Mouse (Mus musculus) intestine, embryonic 16.5 days (tissue): ENCODE results near the gene Dcaf1. TPM values are rescaled to one million over a fixed set of nuclear protein-coding genes. Genes with fewer than 3 reads are reported as not detected.

Experiments used
- ATAC-seq: fragments of 200-750 bp; cut with Nextera tagmentation; 2 replicates; pipeline ENCODE4 v1.8.0; 2017; ENCODE audit warnings: moderate TSS enrichment, moderate library complexity
- H3K27ac ChIP-seq: fragments of 300-500 bp; sonication (generic); 2 replicates; pipeline ENCODE4 v1.5.1; 2014; ENCODE audit warnings: mild to moderate bottlenecking, low read length
- H3K27me3 ChIP-seq: fragments of 300-500 bp; sonication (generic); replicated peaks from 2 replicates; pipeline ENCODE4 v1.6.1; 2014; ENCODE audit warnings: low read length, control low read depth, mixed read lengths; ENCODE audit not compliant: control insufficient read depth, insufficient read depth
- H3K36me3 ChIP-seq: fragments of 300-500 bp; sonication (generic); 2 replicates; pipeline ENCODE4 v1.6.1; 2014; ENCODE audit warnings: low read length, control low read depth; ENCODE audit not compliant: control insufficient read depth, insufficient read depth
- H3K4me1 ChIP-seq: fragments of 300-500 bp; sonication (generic); 2 replicates; pipeline ENCODE4 v1.6.1; 2014; ENCODE audit warnings: low read length, control low read depth, mixed read lengths; ENCODE audit not compliant: control insufficient read depth, insufficient read depth
- H3K4me2 ChIP-seq: fragments of 300-500 bp; sonication (generic); 2 replicates; pipeline ENCODE4 v1.6.1; 2014; ENCODE audit warnings: low read depth, low read length, control low read depth
- H3K4me3 ChIP-seq: fragments of 300-500 bp; sonication (generic); 2 replicates; pipeline ENCODE4 v1.5.1; 2014; ENCODE audit warnings: mild to moderate bottlenecking, low read length
- H3K9ac ChIP-seq: fragments of 300-500 bp; sonication (generic); 2 replicates; pipeline ENCODE4 v1.6.1; 2014; ENCODE audit warnings: low read depth, low read length
- H3K9me3 ChIP-seq: fragments of 300-500 bp; sonication (generic); 2 replicates; pipeline ENCODE4 v1.6.1; 2016; ENCODE audit warnings: low read length, control low read depth; ENCODE audit not compliant: control insufficient read depth
- WGBS: fragments of 180-500 bp; shearing (Covaris S2); extraction: QIAGEN DNeasy Blood & Tissue Kit; methylation state at CpG from one replicate; pipeline ENCODE4 v1.1.7; 2014; 5-methylcytosine and 5-hydroxymethylcytosine counted together
- polyA plus RNA-seq: library from polyadenylated mRNA; unstranded; fragments of >200 nt; fragmentation: Nextera tagmentation; extraction: Ambion mirVana; gene quantifications from 2 replicates; pipeline ENCODE4 v1.2.1, GENCODE M21; 2015

The Dcaf1 gene
- 17.0 and 18.2 TPM in 2 replicates for polyA plus RNA-seq

DNA sequence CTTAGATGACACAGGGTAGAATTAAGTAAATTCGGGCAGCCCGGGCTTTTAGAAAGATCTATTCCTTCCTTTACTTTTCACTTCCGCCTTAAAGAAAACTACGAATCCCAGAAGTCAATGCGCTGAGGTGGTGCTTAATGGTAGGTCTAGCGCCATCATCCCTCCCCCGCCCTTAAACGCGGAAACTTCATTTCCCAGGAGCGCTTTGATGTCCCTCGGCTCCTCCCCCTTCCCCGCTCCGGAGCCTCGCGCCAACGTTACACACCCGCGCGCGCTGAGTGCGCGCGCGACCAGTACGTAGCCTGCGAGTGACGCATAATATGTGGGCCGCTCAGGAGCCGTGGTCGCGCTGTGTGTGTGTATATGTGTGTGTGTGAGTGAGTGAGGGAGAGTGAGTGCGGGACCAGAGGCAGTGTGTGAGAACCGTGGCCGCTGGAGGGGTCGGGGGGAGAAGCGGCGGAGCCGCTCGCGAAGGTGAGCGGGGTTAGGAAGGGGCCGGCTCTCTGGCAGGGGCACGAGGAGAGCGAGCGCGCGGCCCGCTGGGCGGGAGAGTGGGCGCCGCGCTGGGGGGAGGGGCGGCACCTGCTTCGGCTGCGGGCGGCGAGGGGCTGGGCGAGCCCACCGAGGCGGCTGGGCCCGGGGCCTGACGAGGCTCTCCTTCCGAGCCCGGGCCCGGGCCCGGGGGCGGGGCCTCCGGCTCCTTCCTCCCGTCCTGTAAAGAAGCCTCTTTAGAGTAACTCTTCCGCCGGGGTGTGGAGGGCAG lies at the start of gene Dcaf1:
Dcaf1 (plus strand) TSS at position 257 of the 763 bp plus-strand sequence.
- Histone ChIP-seq H3K9ac (peak within 1 kb of the TSS; percentile 92), H3K27me3 (no peaks in the 10 kb centered on the region), H3K4me3 (peak within 1 kb of the TSS; percentile 96), H3K36me3 (no peaks in the 10 kb centered on the region), H3K4me2 (peak within 1 kb of the TSS; percentile 54), H3K27ac (peak within 1 kb of the TSS; percentile 94), H3K4me1 (no peaks in the 10 kb centered on the region), H3K9me3 (no peaks in the 10 kb centered on the region)
- peak; percentile 97 for ATAC-seq
- under 1% methylated on average over 58 of the region's 71 CpGs for WGBS

- Histone ChIP-seq H3K27me3 (no peaks in the 10 kb centered on the region), H3K4me1 (peaks cover 4% of the 10 kb centered on the region; the same call in 1 of the 2 replicates), H3K9ac (no peak overlapping the region), H3K36me3 (no peaks in the 10 kb centered on the region), H3K9me3 (no peaks in the 10 kb centered on the region), H3K4me3 (no peak overlapping the region), H3K4me2 (no peak overlapping the region), H3K27ac (no peak overlapping the region)
- WGBS, result 91% methylated on average over 1 of the region's 1 CpGs
- no peak for ATAC-seq
Measured at GRCm38 (mm10) chr9:106776116-106776515, 45.6 kb upstream of the Dcaf1 start.

- Histone ChIP-seq H3K4me2 (no peak overlapping the region), H3K9ac (no peak overlapping the region), H3K4me1 (no peaks in the 10 kb centered on the region), H3K27me3 (no peaks in the 10 kb centered on the region), H3K27ac (no peak overlapping the region), H3K4me3 (no peak overlapping the region), H3K36me3 (no peaks in the 10 kb centered on the region), H3K9me3 (no peaks in the 10 kb centered on the region)
- WGBS, result 82% methylated on average over 3 of the region's 3 CpGs
- no peak for ATAC-seq
Measured at GRCm38 (mm10) chr9:106777423-106777822, 44.3 kb upstream of the Dcaf1 start.

- Histone ChIP-seq H3K4me2 (no peak overlapping the region), H3K4me1 (no peaks in the 10 kb centered on the region), H3K9ac (no peak overlapping the region), H3K9me3 (no peaks in the 10 kb centered on the region), H3K27me3 (no peaks in the 10 kb centered on the region), H3K36me3 (no peaks in the 10 kb centered on the region), H3K4me3 (no peak overlapping the region), H3K27ac (no peak overlapping the region)
- WGBS, result 82% methylated on average over 4 of the region's 4 CpGs
- no peak for ATAC-seq
Measured at GRCm38 (mm10) chr9:106778319-106778718, 43.4 kb upstream of the Dcaf1 start.

DNA sequence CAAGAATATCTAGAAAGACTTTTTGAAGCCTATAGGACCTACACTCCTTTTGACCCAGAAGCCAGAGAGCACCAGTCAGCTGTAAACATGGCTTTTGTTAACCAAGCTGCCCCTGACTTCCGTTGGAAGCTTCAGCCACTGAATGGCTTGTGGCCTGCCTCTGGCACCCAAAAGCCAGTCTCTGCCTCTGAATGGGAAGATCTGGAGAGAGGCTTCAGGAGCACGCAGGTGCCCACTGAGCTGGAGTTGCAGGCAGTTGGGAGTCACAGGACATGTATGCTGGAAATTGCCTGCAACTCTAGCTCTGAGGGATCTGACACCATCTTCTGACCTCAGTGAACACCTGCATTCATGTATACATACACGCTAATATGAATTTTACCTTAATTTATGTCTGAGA lies 41.6 kb upstream of the Dcaf1 start:
- 88% methylated on average over 3 of the region's 3 CpGs for WGBS

DNA sequence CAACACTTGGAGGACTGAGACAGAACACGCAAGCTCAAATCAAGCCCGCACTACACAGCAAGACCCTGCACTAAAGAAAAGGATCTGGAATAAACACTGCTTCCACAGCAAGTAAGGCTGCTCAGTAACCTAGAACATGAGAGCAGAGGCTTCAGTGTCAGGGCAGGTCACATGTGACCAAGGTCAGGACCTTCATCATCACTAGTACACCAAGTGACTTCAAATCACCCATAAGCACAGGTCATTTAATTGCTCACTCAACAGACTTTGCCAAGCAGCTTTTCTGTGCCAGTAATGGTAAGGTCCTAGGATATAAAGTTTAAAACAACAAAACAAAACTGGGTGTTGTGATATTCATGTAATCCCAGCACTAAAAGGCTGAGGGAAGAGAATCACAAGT lies 38.1 kb upstream of the Dcaf1 start:
- Histone ChIP-seq H3K36me3 (no peaks in the 10 kb centered on the region), H3K4me3 (no peak overlapping the region), H3K4me2 (no peak overlapping the region), H3K9ac (no peak overlapping the region), H3K9me3 (no peaks in the 10 kb centered on the region), H3K27ac (no peak overlapping the region), H3K4me1 (peaks cover 11% of the 10 kb centered on the region; the same call in 1 of the 2 replicates), H3K27me3 (no peaks in the 10 kb centered on the region)
- WGBS, result 95% methylated on average over 2 of the region's 2 CpGs
- no peak for ATAC-seq

More for the DNA sequence above, 41.6 kb upstream of the Dcaf1 start:
- no peak overlapping the region for H3K4me2 ChIP-seq
- no peaks in the 10 kb centered on the region for H3K36me3 ChIP-seq
- H3K27ac ChIP-seq, result no peak overlapping the region
- no peak for ATAC-seq
- H3K9me3 ChIP-seq, result no peaks in the 10 kb centered on the region
- H3K27me3 ChIP-seq, result no peaks in the 10 kb centered on the region
- H3K4me3 ChIP-seq, result no peak overlapping the region
- H3K9ac ChIP-seq, result no peak overlapping the region
- H3K4me1 ChIP-seq, result no peaks in the 10 kb centered on the region

GRCm38 (mm10) chr9:106785206-106785605 lies 36.5 kb upstream of the Dcaf1 start:
- H3K36me3 ChIP-seq, result no peaks in the 10 kb centered on the region
- H3K9ac ChIP-seq, result no peak overlapping the region
- H3K27ac ChIP-seq, result no peak overlapping the region
- H3K4me3 ChIP-seq, result no peak overlapping the region
- peaks cover 15% of the 10 kb centered on the region for H3K4me1 ChIP-seq
- H3K27me3 ChIP-seq, result no peaks in the 10 kb centered on the region
- ATAC-seq, result no peak
- 65% methylated on average over 3 of the region's 3 CpGs for WGBS
- no peak overlapping the region for H3K4me2 ChIP-seq
- no peaks in the 10 kb centered on the region for H3K9me3 ChIP-seq

GRCm38 (mm10) chr9:106787979-106788811 lies 33.5 kb upstream of the Dcaf1 start:
- Histone ChIP-seq H3K4me1 (peaks cover 18% of the 10 kb centered on the region), H3K27ac (peak overlapping the region; percentile 92), H3K4me2 (peak overlapping the region; percentile 87), H3K9ac (peak overlapping the region; percentile 99), H3K4me3 (peak overlapping the region; percentile 99), H3K27me3 (no peaks in the 10 kb centered on the region), H3K9me3 (no peaks in the 10 kb centered on the region), H3K36me3 (no peaks in the 10 kb centered on the region)
- whole genome bisulfite sequencing, result 7% methylated on average over 23 of the region's 23 CpGs
- peak; percentile 3; the same call in 1 of the 2 replicates for ATAC-seq

- no peaks in the 10 kb centered on the region for H3K36me3 ChIP-seq
- ATAC-seq, result peak; percentile 89
- peaks cover 18% of the 10 kb centered on the region for H3K4me1 ChIP-seq
- peak within 1 kb of the TSS; percentile 87 for H3K4me2 ChIP-seq
- WGBS, result under 1% methylated on average over 48 of the region's 49 CpGs
- H3K27ac ChIP-seq, result peak within 1 kb of the TSS; percentile 92
- no peaks in the 10 kb centered on the region for H3K27me3 ChIP-seq
- peak within 1 kb of the TSS; percentile 99 for H3K4me3 ChIP-seq
- peak within 1 kb of the TSS; percentile 99 for H3K9ac ChIP-seq
- no peaks in the 10 kb centered on the region for H3K9me3 ChIP-seq
Measured at GRCm38 (mm10) chr9:106788812-106789321, 32.8 kb upstream of the Dcaf1 start, which contains the start of gene Rad54l2. Gene Rad54l2 (minus strand): TSS chr9:106789194.
